Mouse (Mus musculus) liver, adult 2 months (tissue): ENCODE results near the gene Lrguk.

Experiments used
- CTCF ChIP-seq: fragments of 200-500 bp; IDR thresholded peaks from 2 replicates; pipeline ENCODE4 v1.5.1; 2011; ENCODE audit warnings: low read depth, low read length, control low read depth
- POLR2A ChIP-seq: fragments of 200-500 bp; IDR thresholded peaks from 2 replicates; pipeline ENCODE4 v1.6.1; 2011; ENCODE audit warnings: low read length, control low read depth; ENCODE audit not compliant: insufficient read depth; ENCODE audit errors: extremely low read depth

DNA sequence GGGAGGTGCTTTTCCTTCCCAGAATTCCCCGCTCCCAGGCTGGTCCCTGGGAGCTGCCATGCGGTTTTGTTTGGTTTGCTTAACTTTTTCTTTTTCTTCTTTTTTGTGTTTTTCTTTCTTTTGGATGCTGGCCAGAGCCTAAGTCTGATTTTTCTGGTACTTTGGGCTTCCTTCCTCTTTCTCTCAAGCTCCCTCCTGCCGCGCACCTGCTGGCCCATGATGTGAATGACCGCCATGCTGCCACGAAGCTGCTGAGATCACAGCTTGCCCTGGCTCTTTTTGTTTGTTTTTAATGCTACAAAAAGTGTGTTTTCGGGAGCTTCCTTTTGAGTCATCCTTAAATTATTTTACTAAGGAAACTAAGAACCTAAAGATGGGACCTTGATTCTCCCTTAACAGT lies 28.6 kb upstream of the Lrguk start:
- no peak for TF ChIP-seq CTCF
- no peak for TF ChIP-seq POLR2A
